Mouse (Mus musculus) myocyte (in vitro differentiated cells): ENCODE results near the gene Rimbp2.

Source experiments
- MAX ChIP-seq: IDR thresholded peaks from one replicate; pipeline ENCODE4 v1.6.1; 2011; ENCODE audit warnings: low read depth, mild to moderate bottlenecking, control low read depth
- MYOD1 ChIP-seq, 3 experiments: IDR thresholded peaks; one replicate each; pipeline ENCODE4 v1.6.1; 2011; ENCODE audit warnings: control low read depth in 2 of 3, low read depth in 2 of 3, mild to moderate bottlenecking in 2 of 3, moderate library complexity in 1 of 3; ENCODE audit not compliant: insufficient read length in 2 of 3, control insufficient read depth in 1 of 3
- POLR2AphosphoS2 ChIP-seq: IDR thresholded peaks from one replicate; pipeline ENCODE4 v1.6.1; 2011; ENCODE audit warnings: low read depth, control low read depth; ENCODE audit not compliant: insufficient read length
- USF1 ChIP-seq: IDR thresholded peaks from one replicate; pipeline ENCODE4 v1.6.1; 2011; ENCODE audit warnings: low read depth, mild to moderate bottlenecking, control low read depth, moderate library complexity

DNA sequence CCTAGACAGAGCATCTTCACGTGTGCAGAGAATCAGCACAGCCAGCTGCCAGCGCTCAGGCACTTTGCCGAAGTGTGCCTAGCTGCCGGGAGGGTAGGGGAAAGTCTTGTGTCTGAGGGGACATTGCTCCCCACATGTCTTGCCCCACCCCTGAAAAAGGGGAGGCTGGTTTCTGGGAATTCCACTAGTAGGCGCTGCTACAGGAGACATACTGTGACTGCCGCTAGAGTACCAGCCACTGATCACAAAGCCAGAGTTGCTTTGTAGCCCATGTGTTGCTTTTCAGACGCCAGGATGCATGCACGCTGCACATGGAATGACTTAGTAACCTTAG is 213.5 kb downstream of the Rimbp2 start:
- no peak for TF ChIP-seq MYOD1 (IDR thresholded peaks at IDR 0.05; ENCODE audit: control insufficient read depth in 1 of 3, insufficient read length in 2 of 3, low read depth in 2 of 3)
- no peak for TF ChIP-seq POLR2AphosphoS2
- no peak for TF ChIP-seq USF1
- TF ChIP-seq MAX, result no peak
